Mouse (Mus musculus): ENCODE data around the gene Apbb2. TPM values are rescaled to one million over a fixed set of nuclear protein-coding genes. Genes with fewer than 3 reads are reported as not detected.

Gene Apbb2
- polyA plus RNA-seq, 1 experiment from 2014 or later = 29.3 TPM

Other genes starting within 250 kb of the Apbb2 start
- gene Uchl1, start 57.3 kb upstream of the Apbb2 start, polyA plus RNA-seq (2015; fragmentation: Nextera tagmentation; extraction: Ambion mirVana) = 124 and 135 TPM in 2 replicates
- 24.6 and 25.1 TPM in 2 replicates for gene Limch1, start 127.0 kb upstream of the Apbb2 start, polyA plus RNA-seq (2015; fragmentation: Nextera tagmentation; extraction: Ambion mirVana)